Mouse (Mus musculus) C2C12 (cell line): ENCODE results near the gene Mme.

Source experiments
- CTCF ChIP-seq: IDR thresholded peaks from one replicate; pipeline ENCODE4 v1.5.1; 2011; ENCODE audit not compliant: control insufficient read depth, insufficient read depth, insufficient read length
- MAX ChIP-seq: IDR thresholded peaks from one replicate; pipeline ENCODE4 v1.6.1; 2011; ENCODE audit warnings: mild to moderate bottlenecking, control low read depth
- MYOG ChIP-seq: IDR thresholded peaks from one replicate; pipeline ENCODE4 v1.6.1; 2011; ENCODE audit not compliant: control insufficient read depth, insufficient read length; ENCODE audit errors: extremely low read depth
- USF1 ChIP-seq: IDR thresholded peaks from one replicate; pipeline ENCODE4 v1.6.1; 2011; ENCODE audit warnings: low read depth, mild to moderate bottlenecking, control low read depth, moderate library complexity

DNA sequence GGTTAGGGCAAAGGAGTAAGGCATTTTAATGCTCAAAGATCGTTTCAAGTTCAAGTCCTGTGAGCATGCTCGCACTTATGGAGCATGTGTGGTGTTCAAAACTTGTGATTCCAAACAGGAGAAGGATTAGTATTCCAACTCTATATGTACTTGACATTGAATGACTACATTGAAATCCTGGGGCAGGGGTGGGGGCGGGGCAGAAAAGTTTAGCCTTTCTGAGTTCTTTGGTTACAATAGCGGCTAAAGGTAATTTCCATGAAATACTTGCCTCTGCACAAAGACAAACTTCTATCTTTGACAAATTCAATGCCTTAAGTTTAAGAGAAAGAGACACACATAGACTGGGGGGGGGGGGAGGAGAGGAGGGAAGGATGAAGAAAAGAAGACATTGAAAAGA lies 53.5 kb downstream of the Mme start:
- no peak for TF ChIP-seq MAX
- TF ChIP-seq MYOG: no peak
- TF ChIP-seq USF1: no peak
- TF ChIP-seq CTCF: no peak
